Mouse (Mus musculus): ENCODE data around the gene Cux2. TPM values are rescaled to one million over a fixed set of nuclear protein-coding genes. Genes with fewer than 3 reads are reported as not detected.
A peak's percentile ranks its signal among the peaks of the same experiment; 100 is the strongest.
"Not testable (repeated sequence)": the region's sequence is repeated elsewhere in the genome, so short reads cannot be mapped to it uniquely, and the experiment has no call there.

The Cux2 gene
- polyA plus RNA-seq, 1 experiment: 3.6 TPM

GRCm38 (mm10) chr5:121854768-121855167, 195.1 kb downstream of the Cux2 start:
- no peak overlapping the region for H3K27ac ChIP-seq (ENCODE audit: insufficient read depth, low read depth, low read length)

DNA sequence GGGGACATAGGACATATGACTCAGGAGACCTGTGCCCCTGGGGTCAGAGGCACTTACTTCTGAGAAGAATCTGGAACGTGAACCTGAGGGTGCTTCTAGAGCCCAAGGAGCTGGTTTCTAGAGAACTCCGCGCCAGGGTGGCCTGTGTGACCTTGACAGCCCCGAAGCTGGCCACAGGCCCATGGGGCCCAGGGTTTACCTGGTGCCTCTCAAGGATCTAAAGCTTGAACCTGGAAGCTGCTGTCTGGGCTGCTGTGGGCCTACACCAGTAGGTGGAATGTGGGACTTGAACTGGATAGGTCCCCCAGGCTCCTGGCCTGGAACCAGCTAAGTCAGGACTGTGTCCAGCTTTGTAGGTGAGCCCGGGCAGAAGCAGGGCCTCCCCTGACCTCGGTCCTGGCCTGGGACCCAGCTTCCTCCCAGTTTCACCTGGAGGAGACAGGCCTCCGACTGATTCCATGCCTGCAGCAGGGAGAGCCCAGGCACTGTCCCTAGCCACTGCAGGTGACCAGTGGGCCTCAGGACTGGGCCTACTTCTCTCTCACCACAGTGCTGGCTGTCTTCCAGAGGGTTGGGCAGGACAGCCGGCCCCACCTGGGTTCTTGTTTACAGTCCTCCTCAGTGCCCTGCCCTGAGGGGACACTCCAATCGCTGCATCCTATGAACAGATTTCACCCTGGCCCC, 196.4 kb downstream of the Cux2 start:
- Histone ChIP-seq H3K27me3 (replicated peaks; ENCODE audit: control insufficient read depth, insufficient read depth, low read length) (no peaks in the 10 kb centered on the region), H3K27ac (ENCODE audit: insufficient read depth, low read depth, low read length) (peak overlapping the region; percentile 39), H3K4me3 (ENCODE audit: insufficient read depth, low read depth, low read length) (no peak overlapping the region), H3K4me1 (ENCODE audit: control insufficient read depth, insufficient read depth, low read length) (peaks cover 14% of the 10 kb centered on the region; the same call in 1 of the 2 replicates), H3K36me3 (ENCODE audit: control insufficient read depth, insufficient read depth, low read length) (no peaks in the 10 kb centered on the region; the same call in 1 of the 2 replicates)
- TF ChIP-seq POLR2A (IDR thresholded peaks at IDR 0.05; ENCODE audit: low read depth, low read length): no peak
- TF ChIP-seq CTCF (conservative IDR thresholded peaks at IDR 0.05; ENCODE audit: insufficient read depth, insufficient read length, low read depth, low read length): no peak
- WGBS: 30% methylated on average over 9 of the region's 9 CpGs
- DNase-seq: peak; percentile 83

More at GRCm38 (mm10) chr5:121854768-121855167, 195.1 kb downstream of the Cux2 start:
- peaks cover 12% of the 10 kb centered on the region; the same call in 1 of the 2 replicates for H3K4me1 ChIP-seq (ENCODE audit: control insufficient read depth, insufficient read depth, low read length)
- H3K4me3 ChIP-seq (ENCODE audit: insufficient read depth, low read depth, low read length): no peak overlapping the region
- WGBS: 72% methylated on average over 10 of the region's 10 CpGs
- H3K36me3 ChIP-seq (ENCODE audit: control insufficient read depth, insufficient read depth, low read length): no peaks in the 10 kb centered on the region; the same call in 1 of the 2 replicates
- no peaks in the 10 kb centered on the region for H3K27me3 ChIP-seq (replicated peaks; ENCODE audit: control insufficient read depth, insufficient read depth, low read length)
- DNase-seq: no peak
- TF ChIP-seq POLR2A (IDR thresholded peaks at IDR 0.05; ENCODE audit: low read depth, low read length) (no peak), CTCF (conservative IDR thresholded peaks at IDR 0.05; ENCODE audit: insufficient read depth, insufficient read length, low read depth, low read length) (no peak)

DNA sequence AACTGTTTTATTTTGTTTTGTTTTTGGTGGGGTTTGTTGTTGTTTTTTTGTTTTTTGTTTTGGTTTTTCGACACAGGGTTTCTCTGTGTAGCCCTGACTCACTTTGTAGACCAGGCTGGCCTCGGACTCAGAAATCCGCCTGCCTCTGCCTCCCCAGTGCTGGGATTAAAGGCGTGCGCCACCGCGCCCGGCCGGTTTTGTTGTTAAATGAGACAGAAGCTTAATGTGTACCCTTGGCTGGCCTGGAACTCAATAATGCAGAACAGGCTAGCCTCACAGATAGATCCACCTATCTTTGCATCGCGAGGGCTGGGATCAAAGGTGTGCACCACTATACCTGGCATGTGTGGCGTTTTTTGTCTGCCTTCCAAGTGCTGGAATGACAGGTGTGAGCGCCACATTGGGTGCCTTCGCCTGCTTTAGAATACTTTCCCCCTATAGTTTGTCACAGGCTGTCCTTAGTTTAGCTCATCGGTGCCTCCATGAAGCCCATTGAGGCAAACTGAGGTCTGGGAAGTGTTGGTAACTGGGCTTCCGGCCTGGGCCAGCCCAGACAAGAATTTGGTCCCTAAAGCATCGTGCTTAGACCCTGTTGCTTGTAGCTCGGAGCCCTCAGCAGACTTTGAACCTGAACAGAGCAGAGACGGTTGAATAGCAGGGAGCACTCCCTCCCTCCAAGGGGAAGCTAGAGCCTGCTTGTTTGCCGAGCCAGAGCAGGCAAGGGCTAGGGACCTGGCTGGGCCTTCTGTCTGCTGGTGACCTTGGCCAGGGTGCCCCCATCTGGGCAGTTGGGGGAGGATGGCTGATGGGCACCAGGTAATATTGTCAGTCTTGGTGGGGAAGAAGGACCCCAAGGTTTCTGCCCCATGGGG, 200.2 kb downstream of the Cux2 start:
- Histone ChIP-seq H3K4me1 (ENCODE audit: control insufficient read depth, insufficient read depth, low read length) (peaks cover 14% of the 10 kb centered on the region; the same call in 1 of the 2 replicates), H3K27ac (ENCODE audit: insufficient read depth, low read depth, low read length) (peak overlapping the region; percentile 8; the same call in 1 of the 2 replicates), H3K27me3 (replicated peaks; ENCODE audit: control insufficient read depth, insufficient read depth, low read length) (no peaks in the 10 kb centered on the region), H3K36me3 (ENCODE audit: control insufficient read depth, insufficient read depth, low read length) (no peaks in the 10 kb centered on the region; the same call in 1 of the 2 replicates), H3K4me3 (ENCODE audit: insufficient read depth, low read depth, low read length) (peak overlapping the region; percentile 91)
- DNase-seq: peak; percentile 75
- TF ChIP-seq CTCF (conservative IDR thresholded peaks at IDR 0.05; ENCODE audit: insufficient read depth, insufficient read length, low read depth, low read length) (no peak), POLR2A (IDR thresholded peaks at IDR 0.05; ENCODE audit: low read depth, low read length) (no peak)
- 23% methylated on average over 20 of the region's 20 CpGs for WGBS

- Histone ChIP-seq H3K36me3 (ENCODE audit: control insufficient read depth, insufficient read depth, low read length) (no peaks in the 10 kb centered on the region; the same call in 1 of the 2 replicates), H3K27ac (ENCODE audit: insufficient read depth, low read depth, low read length) (peak within 1 kb of the TSS; percentile 79), H3K4me1 (ENCODE audit: control insufficient read depth, insufficient read depth, low read length) (peaks cover 10% of the 10 kb centered on the region; the same call in 1 of the 2 replicates), H3K27me3 (replicated peaks; ENCODE audit: control insufficient read depth, insufficient read depth, low read length) (no peaks in the 10 kb centered on the region), H3K4me3 (ENCODE audit: insufficient read depth, low read depth, low read length) (peak within 1 kb of the TSS; percentile 91)
- TF ChIP-seq POLR2A (IDR thresholded peaks at IDR 0.05; ENCODE audit: low read depth, low read length) (no peak), CTCF (conservative IDR thresholded peaks at IDR 0.05; ENCODE audit: insufficient read depth, insufficient read length, low read depth, low read length) (no peak)
- WGBS: under 1% methylated on average over 42 of the region's 42 CpGs
- peak; percentile 96 for DNase-seq
Observed at GRCm38 (mm10) chr5:121848743-121849142, 201.2 kb downstream of the Cux2 start, which contains the start of gene Pheta1. Gene Pheta1, plus strand, starts transcription at chr5:121848984.

DNA sequence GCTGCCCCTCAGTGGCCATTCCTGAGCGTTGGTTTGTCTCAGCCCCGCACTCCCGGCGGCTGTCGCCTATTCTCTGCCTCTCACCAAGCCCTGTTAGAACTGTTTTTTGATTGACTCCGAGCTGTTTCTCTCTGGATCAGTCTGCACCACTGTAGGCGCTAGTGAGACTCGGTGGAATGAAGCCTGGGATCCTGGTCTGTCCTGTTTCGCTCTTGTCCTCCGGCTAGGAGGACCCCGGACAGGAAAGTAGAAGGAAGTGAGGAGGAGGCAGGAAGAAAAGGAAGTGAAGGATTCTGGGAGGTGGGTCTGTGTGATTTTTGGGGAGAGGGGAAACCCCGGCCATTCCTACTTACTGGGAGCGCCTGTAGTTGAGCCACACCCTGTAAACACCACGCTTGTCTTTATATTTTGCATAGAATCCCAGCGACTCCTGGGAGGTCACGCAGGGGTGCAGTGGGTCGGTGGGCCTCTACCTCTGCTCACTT, 201.8 kb downstream of the Cux2 start:
- H3K27ac ChIP-seq (ENCODE audit: insufficient read depth, low read depth, low read length): peak overlapping the region; percentile 49
- peak overlapping the region; percentile 50 for H3K4me3 ChIP-seq (ENCODE audit: insufficient read depth, low read depth, low read length)
- WGBS: under 1% methylated on average over 17 of the region's 17 CpGs

GRCm38 (mm10) chr5:121847269-121847668, 202.6 kb downstream of the Cux2 start:
- not testable (repeated sequence) for H3K4me1 ChIP-seq (ENCODE audit: control insufficient read depth, insufficient read depth, low read length); H3K4me3 ChIP-seq (ENCODE audit: insufficient read depth, low read depth, low read length); H3K27ac ChIP-seq (ENCODE audit: insufficient read depth, low read depth, low read length); DNase-seq; H3K36me3 ChIP-seq (ENCODE audit: control insufficient read depth, insufficient read depth, low read length); H3K27me3 ChIP-seq (replicated peaks; ENCODE audit: control insufficient read depth, insufficient read depth, low read length)
- WGBS: 83% methylated on average over 3 of the region's 3 CpGs

More for the DNA sequence above, 201.8 kb downstream of the Cux2 start:
- TF ChIP-seq POLR2A (IDR thresholded peaks at IDR 0.05; ENCODE audit: low read depth, low read length) (no peak), CTCF (conservative IDR thresholded peaks at IDR 0.05; ENCODE audit: insufficient read depth, insufficient read length, low read depth, low read length) (peak; percentile 37)
- Histone ChIP-seq H3K27me3 (replicated peaks; ENCODE audit: control insufficient read depth, insufficient read depth, low read length) (no peaks in the 10 kb centered on the region), H3K36me3 (ENCODE audit: control insufficient read depth, insufficient read depth, low read length) (no peaks in the 10 kb centered on the region; the same call in 1 of the 2 replicates), H3K4me1 (ENCODE audit: control insufficient read depth, insufficient read depth, low read length) (peaks cover 4% of the 10 kb centered on the region; the same call in 1 of the 2 replicates)
- peak; percentile 81 for DNase-seq
